34 mouse cellular contexts compared by ENCODE assay signal in the genomic region with DNA sequence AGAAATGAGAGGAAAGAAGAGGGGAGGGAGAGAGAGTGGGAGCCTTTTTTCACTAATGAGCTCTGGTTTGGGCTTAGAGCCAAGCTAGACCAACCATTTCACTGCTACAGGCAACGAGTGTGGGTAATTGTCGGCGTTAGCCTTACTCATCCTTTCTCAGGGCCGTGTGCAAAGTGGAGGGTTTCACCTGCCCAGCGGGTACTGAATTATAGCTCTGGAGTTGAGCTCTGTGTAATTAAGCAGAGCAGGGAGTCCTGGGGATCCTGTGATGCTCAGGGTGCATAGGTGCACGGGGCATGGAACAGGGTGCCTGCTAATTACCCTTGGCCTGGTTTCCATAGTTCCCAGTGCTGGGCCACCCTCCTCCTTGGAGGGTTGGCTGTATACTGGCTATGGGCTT. TPM values are rescaled to one million over a fixed set of nuclear protein-coding genes. Genes with fewer than 3 reads are reported as not detected.
A peak's percentile ranks its signal among the peaks of the same experiment; 100 is the strongest.
DNase-seq lines count a peak whose midpoint lies in the region; ATAC-seq and TF ChIP-seq lines count a peak whose summit lies in the region.
"Had no signal": no experiment of that assay in that cellular context is flagged by ENCODE, and none has a peak within 500 bp of the region (broad histone marks: within the 10 kb centered on the region; RNA-seq: fewer than 3 reads in every experiment).

No protein-coding gene starts in this region.

- H3K4me1 ChIP-seq in hindbrain, postnatal 0 days (ENCODE audit: insufficient read depth, low read length), result no peaks in the 10 kb centered on the region
- peaks cover 12% of the 10 kb centered on the region; the same call in 1 of the 2 replicates for H3K4me1 ChIP-seq in hindbrain, embryonic 12.5 days
- peaks cover 22% of the 10 kb centered on the region for H3K4me1 ChIP-seq in forebrain, embryonic 16.5 days (replicated peaks; ENCODE audit: control insufficient read depth, insufficient read depth, low read length)
- H3K4me1 ChIP-seq: intestine, embryonic 15.5 days; liver, embryonic 13.5 days; stomach, embryonic 15.5 days had no signal

- peak; percentile 25 for DNase-seq in hindbrain, postnatal 0 days (ENCODE audit: low spot score)
- DNase-seq in MN1 (ENCODE audit: low spot score) (peak; percentile 43), liver (no peak)
- DNase-seq in brain, adult 2 months (ENCODE audit: low read depth, low spot score), result peak; percentile 46
- no peak for DNase-seq in left cerebral cortex, adult 2 months (ENCODE audit: extremely low spot score in 1 of 2, low spot score in 2 of 2)
- DNase-seq in urinary bladder, postnatal 4 days (ENCODE audit: low spot score in 2 of 2), result no peak
- DNase-seq: adrenal gland, adult 8-10 months; B cell, adult 2 months; cerebellum, adult 2 months; cerebellum, postnatal 25 days; gastrocnemius, postnatal 10 days; heart, adult 11 months; kidney, adult 9 months; kidney, postnatal 14 days; layer of hippocampus, postnatal 36 days; liver, embryonic 13.5 days; lung, adult 2 months; thymus, adult 18-20 months had no signal

- H3K9ac ChIP-seq in hindbrain, postnatal 0 days (replicated peaks; ENCODE audit: low read length), result no peak overlapping the region
- no peak overlapping the region for H3K9ac ChIP-seq in hindbrain, embryonic 12.5 days
- no peak overlapping the region for H3K9ac ChIP-seq in forebrain, embryonic 16.5 days (replicated peaks; ENCODE audit: low read depth, low read length)
- H3K9ac ChIP-seq: embryonic facial prominence, embryonic 13.5 days; intestine, embryonic 15.5 days; limb, embryonic 13.5 days; liver, embryonic 13.5 days; neural tube, embryonic 13.5 days; stomach, embryonic 15.5 days had no signal

- no peaks in the 10 kb centered on the region for H3K9me3 ChIP-seq in hindbrain, postnatal 0 days (ENCODE audit: low read length)
- no peaks in the 10 kb centered on the region for H3K9me3 ChIP-seq in hindbrain, embryonic 12.5 days (replicated peaks)
- H3K9me3 ChIP-seq in forebrain, embryonic 16.5 days (ENCODE audit: control insufficient read depth, low read length), result no peaks in the 10 kb centered on the region
- H3K9me3 ChIP-seq: embryonic facial prominence, embryonic 13.5 days; G1E; hindbrain, embryonic 10.5 days; intestine, embryonic 15.5 days; limb, embryonic 13.5 days; liver, embryonic 13.5 days; megakaryocyte, embryonic 14.5 days; neural tube, embryonic 13.5 days; stomach, embryonic 15.5 days had no signal

- H3K4me2 ChIP-seq in hindbrain, postnatal 0 days (ENCODE audit: low read depth, low read length), result no peak overlapping the region
- no peak overlapping the region for H3K4me2 ChIP-seq in hindbrain, embryonic 12.5 days (replicated peaks)
- H3K4me2 ChIP-seq in forebrain, embryonic 16.5 days (ENCODE audit: low read length), result no peak overlapping the region
- H3K4me2 ChIP-seq: embryonic facial prominence, embryonic 13.5 days; heart, embryonic 11.5 days; intestine, embryonic 15.5 days; limb, embryonic 13.5 days; liver, embryonic 13.5 days; neural tube, embryonic 13.5 days; stomach, embryonic 15.5 days had no signal

- no peak for ATAC-seq in hindbrain, postnatal 0 days
- no peak for ATAC-seq in hindbrain, embryonic 12.5 days (ENCODE audit: low FRiP score)
- ATAC-seq in forebrain, embryonic 16.5 days, result peak; percentile 44; the same call in 1 of the 2 replicates
- ATAC-seq: activated CD4-positive, CD25-positive, alpha-beta regulatory T cell, adult 4 months; intestine, embryonic 15.5 days had no signal

- no peak overlapping the region for H3K4me3 ChIP-seq in hindbrain, postnatal 0 days (ENCODE audit: low read length)
- H3K4me3 ChIP-seq in hindbrain, embryonic 12.5 days, result no peak overlapping the region
- H3K4me3 ChIP-seq in forebrain, embryonic 16.5 days (replicated peaks; ENCODE audit: low read length), result no peak overlapping the region
- H3K4me3 ChIP-seq in left cerebral cortex, adult 2 months, result no peak overlapping the region
- H3K4me3 ChIP-seq: embryonic facial prominence, embryonic 13.5 days; hindbrain, embryonic 10.5 days; intestine, embryonic 15.5 days; limb, embryonic 13.5 days; liver, embryonic 13.5 days; megakaryocyte, embryonic 14.5 days; neural tube, embryonic 13.5 days; stomach, embryonic 15.5 days had no signal

- 47% methylated on average over 6 of the region's 6 CpGs for WGBS in hindbrain, postnatal 0 days
- 72% methylated on average over 6 of the region's 6 CpGs for WGBS in hindbrain, embryonic 12.5 days
- WGBS in forebrain, embryonic 16.5 days, result 15% methylated on average over 6 of the region's 6 CpGs

- no peaks in the 10 kb centered on the region for H3K27me3 ChIP-seq in hindbrain, postnatal 0 days (ENCODE audit: insufficient read depth, low read length)
- no peaks in the 10 kb centered on the region for H3K27me3 ChIP-seq in hindbrain, embryonic 12.5 days
- no peaks in the 10 kb centered on the region for H3K27me3 ChIP-seq in forebrain, embryonic 16.5 days (replicated peaks; ENCODE audit: control insufficient read depth, insufficient read depth, low read length)
- H3K27me3 ChIP-seq: embryonic facial prominence, embryonic 13.5 days; intestine, embryonic 15.5 days; limb, embryonic 13.5 days; neural tube, embryonic 13.5 days; stomach, embryonic 15.5 days had no signal

- TF ChIP-seq CTCF in hindbrain, postnatal 0 days (IDR thresholded peaks at IDR 0.05; ENCODE audit: low read depth), result no peak
- TF ChIP-seq CTCF in left cerebral cortex, adult 2 months (IDR thresholded peaks at IDR 0.05), result no peak

- H3K36me3 ChIP-seq in hindbrain, postnatal 0 days (ENCODE audit: insufficient read depth, low read length), result no peaks in the 10 kb centered on the region
- no peaks in the 10 kb centered on the region for H3K36me3 ChIP-seq in hindbrain, embryonic 12.5 days
- no peaks in the 10 kb centered on the region for H3K36me3 ChIP-seq in forebrain, embryonic 16.5 days (ENCODE audit: control insufficient read depth, insufficient read depth)
- H3K36me3 ChIP-seq: embryonic facial prominence, embryonic 13.5 days; G1E; hindbrain, embryonic 10.5 days; intestine, embryonic 15.5 days; limb, embryonic 13.5 days; liver, embryonic 13.5 days; neural tube, embryonic 13.5 days; stomach, embryonic 15.5 days had no signal

- intact Hi-C loops in left cerebral cortex, adult 2 months (cut with DNase I), result no loop called here

- H3K27ac ChIP-seq in hindbrain, postnatal 0 days, result no peak overlapping the region
- no peak overlapping the region for H3K27ac ChIP-seq in hindbrain, embryonic 12.5 days
- no peak overlapping the region for H3K27ac ChIP-seq in forebrain, embryonic 16.5 days (ENCODE audit: low read length)
- H3K27ac ChIP-seq in left cerebral cortex, adult 2 months, result no peak overlapping the region
- H3K27ac ChIP-seq: embryonic facial prominence, embryonic 13.5 days; hindbrain, embryonic 10.5 days; intestine, embryonic 15.5 days; limb, embryonic 13.5 days; liver, embryonic 13.5 days; neural tube, embryonic 13.5 days; stomach, embryonic 15.5 days had no signal

RNA-seq across cellular contexts. Expression of a gene that starts 9.3 kb away (rescaled TPM):
- total RNA-seq in hindbrain, postnatal 0 days (2014; rRNA removed), result not detected in 2 replicates
- polyA plus RNA-seq in hindbrain, postnatal 0 days (2015; fragmentation: Nextera tagmentation; extraction: Ambion mirVana), result not detected in 2 replicates
- polyA plus RNA-seq in hindbrain, embryonic 12.5 days (2016; fragmentation: Nextera tagmentation; extraction: Ambion mirVana), result not detected in 2 replicates
- not detected in 2 replicates for polyA plus RNA-seq in forebrain, embryonic 16.5 days (2015; fragmentation: Nextera tagmentation; extraction: Ambion mirVana)
- total RNA-seq in left cerebral cortex, adult 2 months (2021), result not detected
- total RNA-seq: adrenal gland, adult 8-10 months; CH12.LX; G1E; gastrocnemius, postnatal 10 days; layer of hippocampus, adult 18-20 months; layer of hippocampus, postnatal 36 days; left cerebral cortex, postnatal 14 days had no signal
- polyA plus RNA-seq: activated CD4-positive, CD25-positive, alpha-beta regulatory T cell, adult 4 months; cerebellum, adult 2 months; embryonic facial prominence, embryonic 13.5 days; G1E; heart, embryonic 11.5 days; heart, postnatal 0 days; hindbrain, embryonic 10.5 days; limb, embryonic 13.5 days; neural tube, embryonic 13.5 days had no signal

RNA-seq across cellular contexts. Expression of a gene that starts 24.7 kb away (rescaled TPM):
- 631 and 889 TPM in 2 replicates for total RNA-seq in hindbrain, postnatal 0 days (2014; rRNA removed)
- 445 and 458 TPM in 2 replicates for polyA plus RNA-seq in hindbrain, postnatal 0 days (2015; fragmentation: Nextera tagmentation; extraction: Ambion mirVana)
- polyA plus RNA-seq in hindbrain, embryonic 12.5 days (2016; fragmentation: Nextera tagmentation; extraction: Ambion mirVana), result 18.5 and 33.1 TPM in 2 replicates
- polyA plus RNA-seq in forebrain, embryonic 16.5 days (2015; fragmentation: Nextera tagmentation; extraction: Ambion mirVana), result 191 and 212 TPM in 2 replicates
- 100 to 1,000 TPM; 848 to 875 TPM for total RNA-seq in left cerebral cortex, adult 2 months (2021)
- total RNA-seq: G1E had no signal
- polyA plus RNA-seq: activated CD4-positive, CD25-positive, alpha-beta regulatory T cell, adult 4 months; G1E had no signal

RNA-seq across cellular contexts. Expression of a gene that starts 29.0 kb away (rescaled TPM):
- total RNA-seq in hindbrain, postnatal 0 days (2014; rRNA removed), result 14.1 and 23.2 TPM in 2 replicates
- polyA plus RNA-seq in hindbrain, postnatal 0 days (2015; fragmentation: Nextera tagmentation; extraction: Ambion mirVana), result 16.5 and 17.3 TPM in 2 replicates
- polyA plus RNA-seq in hindbrain, embryonic 12.5 days (2016; fragmentation: Nextera tagmentation; extraction: Ambion mirVana), result 22.9 and 23.4 TPM in 2 replicates
- 19.8 and 21.0 TPM in 2 replicates for polyA plus RNA-seq in forebrain, embryonic 16.5 days (2015; fragmentation: Nextera tagmentation; extraction: Ambion mirVana)
- total RNA-seq in left cerebral cortex, adult 2 months (2021), result 10 to 100 TPM; 30.7 to 35.9 TPM

RNA-seq across cellular contexts. Expression of a gene that starts 44.8 kb away (rescaled TPM):
- total RNA-seq in hindbrain, postnatal 0 days (2014; rRNA removed), result 109 and 110 TPM in 2 replicates
- 202 and 239 TPM in 2 replicates for polyA plus RNA-seq in hindbrain, postnatal 0 days (2015; fragmentation: Nextera tagmentation; extraction: Ambion mirVana)
- polyA plus RNA-seq in hindbrain, embryonic 12.5 days (2016; fragmentation: Nextera tagmentation; extraction: Ambion mirVana), result 13.2 TPM in 2 replicates
- 30.4 and 42.4 TPM in 2 replicates for polyA plus RNA-seq in forebrain, embryonic 16.5 days (2015; fragmentation: Nextera tagmentation; extraction: Ambion mirVana)
- total RNA-seq in left cerebral cortex, adult 2 months (2021), result 100 to 1,000 TPM; 384 to 423 TPM
- polyA plus RNA-seq: activated CD4-positive, CD25-positive, alpha-beta regulatory T cell, adult 4 months had no signal

RNA-seq across cellular contexts. Expression of a gene that starts 51.2 kb away (rescaled TPM):
- 648 and 1,037 TPM in 2 replicates for total RNA-seq in hindbrain, postnatal 0 days (2014; rRNA removed)
- polyA plus RNA-seq in hindbrain, postnatal 0 days (2015; fragmentation: Nextera tagmentation; extraction: Ambion mirVana), result 742 and 847 TPM in 2 replicates
- polyA plus RNA-seq in hindbrain, embryonic 12.5 days (2016; fragmentation: Nextera tagmentation; extraction: Ambion mirVana), result 34.0 and 47.3 TPM in 2 replicates
- polyA plus RNA-seq in forebrain, embryonic 16.5 days (2015; fragmentation: Nextera tagmentation; extraction: Ambion mirVana), result 75.0 and 96.2 TPM in 2 replicates
- total RNA-seq in left cerebral cortex, adult 2 months (2021), result 100 to 1,000 TPM; 490 to 507 TPM

Comparison
In these comparisons a context has a peak if more than half of its experiments do, and no peak if none do; other contexts are left out.
1. DNase-seq: peak in hindbrain, postnatal 0 days (single experiment), MN1 (single experiment) and brain, adult 2 months (single experiment); none in liver (single experiment), left cerebral cortex, adult 2 months (0 of 2) and urinary bladder, postnatal 4 days (0 of 2).